Mouse (Mus musculus) layer of hippocampus, adult 11-12 months (tissue): ENCODE measurements around the gene Zfp319.
A peak's percentile ranks its signal among the peaks of the same experiment; 100 is the strongest.

Experiments used
- DNase-seq: peaks from one replicate; pipeline ENCODE4 v3.0.0; 2022; ENCODE audit warnings: low spot score

Zfp319 gene

GRCm38 (mm10) chr8:95351461-95351860 is 19.7 kb upstream of the Zfp319 start:
- DNase-seq, result no peak

- DNase-seq, result peak; percentile 81
These were observed 17.3 kb upstream of the Zfp319 start for GRCm38 (mm10) chr8:95348811-95349630.

DNA sequence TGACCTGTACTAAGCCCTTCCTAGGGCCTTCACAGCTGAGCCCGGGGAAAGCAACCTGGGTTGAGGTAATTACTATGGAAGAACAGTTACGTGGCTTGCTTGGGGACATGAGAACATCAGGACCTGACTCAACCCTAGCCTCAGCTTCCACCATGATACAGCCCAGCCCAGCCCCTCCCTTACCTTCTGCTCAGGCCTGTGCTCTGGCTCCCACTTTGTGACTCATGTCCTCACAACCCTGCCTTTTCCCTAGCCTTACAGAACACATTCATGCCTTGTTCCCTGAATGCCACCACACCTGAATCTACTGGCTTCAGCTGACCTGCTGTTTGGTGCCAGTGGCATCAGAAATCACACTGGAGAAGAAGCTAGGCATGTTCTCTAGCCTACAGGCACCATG is 16.6 kb upstream of the Zfp319 start:
- no peak for DNase-seq

- DNase-seq, result peak; percentile 85
These were observed 15.1 kb upstream of the Zfp319 start for GRCm38 (mm10) chr8:95346643-95347545.

DNA sequence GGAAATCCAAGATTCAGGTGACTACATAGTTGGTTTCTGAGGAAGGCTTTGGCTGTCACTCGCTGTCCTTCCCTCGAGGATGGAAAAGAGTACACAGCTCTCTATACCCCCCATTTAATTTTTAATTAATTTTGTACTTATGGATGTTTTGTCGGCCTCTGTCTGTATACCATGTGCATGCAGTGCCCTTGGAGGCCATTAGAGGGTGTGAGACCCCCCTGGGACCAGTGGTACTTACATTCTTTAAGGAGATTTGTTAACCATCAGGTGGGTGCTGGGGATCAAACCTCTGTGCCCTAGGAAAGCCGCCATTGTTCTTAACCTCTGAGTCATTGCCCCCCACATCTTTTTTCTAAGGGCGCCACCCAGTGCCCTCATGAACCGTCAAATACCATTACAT is 12.9 kb upstream of the Zfp319 start:
- DNase-seq, result no peak

DNA sequence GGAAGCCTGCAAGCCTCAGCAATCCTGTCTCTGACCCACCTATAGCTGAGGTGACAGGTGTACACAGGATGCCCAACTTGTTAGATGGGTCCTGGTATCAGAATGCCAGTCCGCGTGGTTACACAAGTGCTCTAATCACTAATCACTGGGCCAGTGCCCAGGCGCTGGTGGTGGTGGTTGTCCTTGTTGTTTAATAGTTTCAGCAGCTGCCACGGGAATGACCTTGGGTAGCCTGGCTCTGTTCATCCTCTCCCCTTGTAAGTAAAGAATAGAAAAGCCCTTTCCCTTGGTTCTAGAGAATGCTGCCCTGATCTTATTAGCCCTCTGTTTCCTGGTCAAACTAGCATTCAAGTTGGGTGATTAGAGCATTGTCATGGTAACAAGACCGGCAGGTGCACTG is 10.0 kb upstream of the Zfp319 start:
- DNase-seq, result no peak

- no peak for DNase-seq
These were observed 4.6 kb upstream of the Zfp319 start for GRCm38 (mm10) chr8:95336363-95336762.

GRCm38 (mm10) chr8:95335706-95336105 is 4.0 kb upstream of the Zfp319 start:
- no peak for DNase-seq

DNA sequence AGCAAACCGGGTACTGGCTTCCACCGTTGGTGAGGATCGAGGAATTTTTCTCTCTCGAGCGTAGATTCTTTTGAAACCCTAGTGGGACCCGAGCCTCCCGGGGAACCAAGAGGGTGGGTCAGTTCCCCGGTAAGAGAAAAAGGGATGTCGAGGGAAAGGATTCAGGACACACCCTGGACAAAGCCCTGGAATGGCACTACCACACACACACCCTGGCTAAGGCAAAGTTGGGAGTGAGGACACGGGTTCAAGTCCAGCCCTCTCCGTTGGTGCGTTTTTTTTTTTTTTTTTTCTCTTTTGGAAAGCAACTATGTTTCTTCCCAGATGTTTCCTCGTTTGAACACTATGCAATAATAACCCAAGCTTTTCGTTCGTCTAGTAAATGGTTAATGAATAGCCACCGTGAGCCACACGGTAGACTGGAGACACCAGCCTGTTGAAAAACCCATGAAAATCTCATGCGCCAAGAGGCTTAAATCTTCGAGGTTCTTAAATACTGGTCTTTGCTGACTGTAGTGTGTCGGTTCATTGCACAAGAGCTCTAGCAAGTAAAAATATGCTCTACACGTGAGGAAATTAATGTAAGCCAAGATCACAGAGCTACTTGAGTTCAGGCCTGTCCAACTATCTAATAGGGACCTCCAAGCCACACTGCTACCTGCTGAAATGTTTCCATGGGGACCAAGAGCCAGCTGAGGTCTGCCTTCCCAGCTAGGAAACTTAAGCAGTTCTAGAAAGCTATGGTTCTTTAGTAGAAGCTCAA is 868 bp upstream of the Zfp319 start:
- DNase-seq, result no peak

DNA sequence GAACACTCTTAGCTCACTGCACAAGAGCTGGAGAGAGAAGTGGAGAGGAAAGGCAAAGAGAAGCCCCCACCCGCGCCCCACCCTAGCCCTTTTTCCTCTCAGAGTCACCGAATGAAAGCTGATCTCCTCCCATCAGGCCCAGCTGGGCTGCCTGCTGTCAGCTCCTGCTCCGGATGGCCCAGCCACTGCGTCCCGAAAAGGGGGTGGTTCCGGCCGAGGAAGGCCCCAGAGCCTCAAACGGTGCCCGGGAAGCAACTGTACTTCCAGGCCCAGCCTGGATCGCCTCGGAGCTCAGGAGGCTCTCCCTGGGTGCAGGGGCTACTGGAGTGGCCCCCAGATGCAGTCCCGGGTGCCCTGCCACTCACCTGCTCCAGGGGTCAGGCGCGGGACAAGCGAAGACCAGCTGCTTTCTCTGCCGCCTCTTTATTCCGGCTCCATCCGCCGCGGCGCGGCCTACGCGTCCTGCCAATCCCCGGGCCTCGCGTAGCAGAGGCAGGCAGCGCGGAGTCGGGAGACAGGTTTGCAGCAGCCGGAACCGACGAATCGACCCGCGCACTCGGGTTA is 512 bp downstream of the Zfp319 start:
- no peak for DNase-seq

- no peak for DNase-seq
These were observed 1.4 kb downstream of the Zfp319 start for GRCm38 (mm10) chr8:95330367-95330766.

DNA sequence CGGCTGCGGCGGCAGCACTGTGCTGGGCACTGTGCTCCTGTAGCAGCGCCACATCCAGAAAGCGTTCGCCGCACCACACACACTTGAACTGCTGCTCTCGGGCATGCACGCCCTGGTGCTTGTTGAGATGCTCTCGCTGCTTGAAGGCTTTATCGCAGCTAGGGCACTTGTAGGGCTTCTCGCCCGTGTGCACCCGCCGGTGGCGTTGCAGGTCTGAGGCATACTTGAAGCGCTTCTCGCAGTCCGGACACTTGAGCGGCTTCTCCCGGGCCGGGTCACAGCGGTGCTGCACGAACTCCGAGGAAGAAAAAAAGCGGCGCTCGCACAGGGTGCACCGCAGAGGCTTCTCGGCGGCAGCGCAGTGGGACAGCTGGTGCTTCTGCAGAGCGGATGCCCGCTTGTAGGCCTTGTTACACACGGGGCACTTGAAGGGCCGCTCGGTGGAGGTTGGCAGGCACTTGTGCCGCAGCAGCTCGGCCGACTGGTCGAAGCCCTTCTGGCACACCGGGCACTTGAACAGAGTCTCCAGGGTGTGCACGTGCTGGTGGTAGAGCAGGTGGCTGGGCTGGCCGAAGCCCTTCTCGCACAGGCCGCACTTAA is 3.8 kb downstream of the Zfp319 start:
- DNase-seq, result no peak

DNA sequence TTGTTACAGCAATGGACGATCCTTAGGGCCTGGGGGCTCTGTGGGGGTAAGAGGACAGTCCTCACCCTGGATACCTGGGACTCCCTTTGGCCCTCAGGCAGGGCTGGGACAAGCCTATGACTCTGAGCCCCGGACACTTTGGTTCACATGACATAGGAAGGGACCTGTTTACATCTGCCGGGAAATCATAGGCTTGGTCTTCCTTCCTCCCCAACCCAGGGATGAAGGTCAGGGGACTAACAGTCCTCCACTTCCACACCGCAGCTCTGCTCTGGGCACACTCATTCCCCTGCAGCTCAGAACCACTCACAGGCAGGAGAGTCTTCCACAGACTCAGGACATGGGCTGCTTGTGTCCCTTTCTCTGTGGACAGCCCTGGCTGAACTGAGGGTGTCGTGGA is 4.9 kb downstream of the Zfp319 start:
- DNase-seq, result no peak

DNA sequence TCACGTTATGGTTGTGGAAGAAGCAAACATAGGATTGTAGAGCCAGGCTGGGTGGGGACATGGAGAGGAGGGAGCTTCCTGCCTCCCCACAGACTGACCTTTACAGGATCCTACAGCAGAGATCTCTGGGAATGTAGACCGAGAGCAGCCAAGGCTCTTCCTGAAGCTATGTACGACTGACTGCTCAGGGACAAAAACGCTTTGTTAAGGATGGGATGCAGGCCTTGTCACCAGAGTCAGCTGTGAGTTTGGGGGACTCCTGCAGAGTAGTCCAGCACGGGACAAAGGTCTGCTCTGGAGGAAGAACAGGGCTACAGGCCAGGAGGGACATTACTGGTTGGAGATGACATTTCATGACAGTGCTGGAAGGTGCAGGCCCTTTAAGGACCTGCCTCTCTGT is 7.1 kb downstream of the Zfp319 start:
- no peak for DNase-seq

DNA sequence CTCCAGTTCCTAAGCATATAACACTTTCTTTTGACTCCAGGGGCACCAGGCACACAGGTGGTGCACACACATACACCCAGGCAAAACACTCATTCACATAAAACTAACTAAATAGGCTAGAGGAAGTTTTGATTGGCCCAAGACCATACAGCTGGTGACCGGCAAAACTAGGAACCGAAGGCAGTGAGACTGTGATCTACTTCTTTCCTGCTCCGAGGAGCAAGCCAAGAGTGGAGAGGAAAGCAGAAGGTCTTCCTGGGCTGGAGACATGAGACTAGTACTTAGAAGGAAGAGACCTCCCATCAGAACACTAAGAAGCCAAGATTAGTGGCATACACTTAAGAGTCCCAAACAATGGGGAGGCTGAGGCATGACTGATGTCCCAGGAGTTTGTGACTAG is 8.5 kb downstream of the Zfp319 start:
- DNase-seq, result no peak

GRCm38 (mm10) chr8:95320224-95321139 is 11.3 kb downstream of the Zfp319 start:
- no peak for DNase-seq

DNA sequence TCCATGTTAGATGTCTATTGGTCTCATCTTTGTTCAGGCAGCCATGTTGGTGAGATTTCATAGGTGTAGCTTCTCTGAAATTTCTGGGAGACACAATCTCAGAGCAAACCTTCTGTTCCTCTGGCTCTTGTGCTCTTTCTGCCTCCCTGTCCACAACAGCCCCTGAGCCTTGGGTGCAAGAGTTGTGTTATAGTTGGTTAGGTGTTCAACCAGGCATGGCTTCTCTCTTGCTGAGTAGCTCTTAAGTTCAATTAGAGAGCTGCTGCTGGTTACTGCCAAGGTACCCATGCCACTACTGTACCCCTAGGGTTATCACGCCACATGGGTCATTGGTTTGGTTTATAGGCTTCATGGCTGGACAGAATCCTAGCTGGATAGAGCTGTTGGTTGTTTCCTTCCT is 16.4 kb downstream of the Zfp319 start:
- no peak for DNase-seq

- DNase-seq, result no peak
These were observed 17.0 kb downstream of the Zfp319 start for GRCm38 (mm10) chr8:95314707-95315106.

DNA sequence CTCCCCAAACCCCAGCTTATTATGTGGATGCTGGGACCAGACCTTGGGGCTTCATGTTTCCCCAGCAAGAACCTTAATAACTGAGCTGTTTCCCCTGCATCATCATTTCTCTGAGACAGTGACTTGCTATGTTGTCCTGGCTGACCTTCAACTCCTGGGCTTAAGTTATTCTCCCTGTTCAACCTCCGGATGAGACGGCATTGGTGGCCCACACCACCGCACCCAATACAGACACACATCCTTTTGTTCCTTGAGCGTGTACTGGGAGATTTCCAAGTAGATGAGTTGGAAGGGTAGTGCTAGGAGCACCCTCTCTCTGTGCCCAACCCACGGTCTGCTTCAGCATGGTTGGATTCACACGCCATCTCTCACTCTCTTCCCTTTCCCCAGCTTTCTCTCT is 17.9 kb downstream of the Zfp319 start:
- DNase-seq, result no peak

- DNase-seq, result no peak
These were observed 18.9 kb downstream of the Zfp319 start for GRCm38 (mm10) chr8:95312836-95313235.
